Mouse (Mus musculus) left cerebral cortex, postnatal 4 days (tissue): ENCODE results near the gene Jade2. TPM values are rescaled to one million over a fixed set of nuclear protein-coding genes. Genes with fewer than 3 reads are reported as not detected.
"Not testable (repeated sequence)": the region's sequence is repeated elsewhere in the genome, so short reads cannot be mapped to it uniquely, and the experiment has no call there.

Experiments used
- DNase-seq: peaks from one replicate; pipeline ENCODE4 v3.0.0-alpha.2; 2022
- intact Hi-C: fragments of 180-260 bp; cut with DNase I; formaldehyde crosslinking; loops from one replicate; pipeline ENCODE4 v1.15.1; 2025
- total RNA-seq, 2 experiments: library from RNA; stranded (reverse); gene quantifications; 2 replicates each; pipeline ENCODE4 v1.2.3; 2021

Jade2 gene
- total RNA-seq, 2 experiments from 2014 or later = 2.5 to 3.0 TPM

DNA sequence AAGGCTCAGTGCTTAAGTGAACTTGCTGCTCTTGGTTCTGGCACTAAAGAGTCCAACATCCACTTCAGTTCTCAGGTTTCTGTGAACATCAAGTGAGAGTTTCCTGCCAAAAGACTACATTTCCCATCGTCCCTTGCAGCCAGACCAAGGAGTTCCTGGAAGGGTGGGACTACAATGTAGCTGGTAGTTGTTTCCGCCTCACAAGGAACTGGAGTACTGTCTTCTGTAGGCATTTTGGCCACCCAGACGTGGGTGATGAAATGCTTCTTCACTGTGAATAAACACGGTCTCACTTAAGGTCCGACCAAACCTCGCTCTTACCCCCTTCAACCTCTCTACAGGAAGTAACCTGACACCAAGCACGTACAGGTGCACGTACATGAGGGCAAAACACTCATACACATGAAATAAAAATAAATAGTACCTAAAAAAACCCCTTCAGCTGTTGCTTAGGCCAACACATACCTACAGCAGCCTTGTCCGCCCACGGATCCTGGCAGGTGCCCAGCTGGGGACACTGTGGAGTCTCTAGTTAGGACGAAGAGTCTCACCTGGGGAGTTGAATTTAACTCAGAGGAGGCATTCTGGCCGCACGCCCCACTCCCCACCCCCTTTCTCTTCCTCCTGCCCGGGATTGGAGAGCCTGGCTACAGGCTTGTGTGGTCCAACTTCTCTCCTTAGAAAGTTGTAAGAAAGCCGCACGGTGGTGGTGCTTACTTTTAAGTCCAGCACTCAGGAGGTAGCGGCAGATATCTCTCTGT is 52.1 kb downstream of the Jade2 start:
- intact Hi-C loops = no loop called here
- peak; percentile 54 for DNase-seq

DNA sequence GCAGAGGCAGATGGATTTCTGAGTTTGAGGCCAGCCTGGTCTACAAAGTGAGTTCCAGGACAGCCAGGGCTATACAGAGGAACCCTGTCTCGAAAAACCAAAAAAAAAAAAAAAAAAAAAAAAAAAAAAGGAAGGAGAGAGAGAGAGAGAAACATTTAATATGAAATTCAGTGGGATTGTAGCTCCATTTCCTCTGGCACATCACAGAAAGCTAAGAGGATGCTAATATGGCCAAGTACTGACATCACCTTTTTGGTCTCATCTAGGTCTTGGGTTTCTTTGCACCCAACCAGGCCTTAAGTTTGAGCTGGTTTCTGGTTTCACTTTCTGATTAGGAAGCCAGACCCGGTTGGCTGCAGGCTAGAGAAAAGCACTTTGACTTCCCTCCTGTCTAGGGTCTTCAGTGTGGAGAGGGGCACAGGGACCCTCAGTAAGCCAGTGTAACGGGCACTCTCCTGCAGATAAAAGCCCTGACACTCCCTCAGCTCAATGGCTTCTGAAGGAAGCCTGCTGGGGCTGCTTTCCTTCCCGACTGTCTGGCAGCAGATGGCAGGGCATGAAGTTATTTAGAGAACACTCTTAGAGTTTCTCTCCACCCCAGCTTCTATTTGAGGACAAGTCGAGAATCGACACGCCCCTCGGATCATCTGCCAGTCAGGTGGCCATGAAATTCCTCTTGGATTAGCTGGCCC is 56.7 kb downstream of the Jade2 start:
- intact Hi-C loops = no loop called here
- no peak for DNase-seq

DNA sequence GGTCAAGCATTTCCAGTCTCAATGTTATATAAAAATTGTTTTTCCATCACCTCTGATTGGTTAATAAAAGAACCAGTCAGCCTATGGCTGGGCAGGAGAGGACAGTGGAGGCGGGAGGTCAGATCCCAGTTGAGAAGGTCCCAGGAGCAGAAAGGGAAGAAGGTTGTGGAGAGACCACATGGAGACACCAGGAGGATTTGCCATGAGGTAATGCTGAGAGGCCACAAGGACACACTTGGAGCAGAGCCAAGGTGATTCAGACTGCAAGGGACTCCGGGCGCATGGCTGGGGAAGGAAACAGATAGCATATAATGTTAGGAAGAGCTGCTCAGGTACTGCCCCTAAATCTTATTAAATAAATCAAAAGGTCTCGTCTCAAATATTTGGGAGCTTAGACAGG is 61.2 kb downstream of the Jade2 start:
- intact Hi-C loops = no loop called here
- DNase-seq = no peak

DNA sequence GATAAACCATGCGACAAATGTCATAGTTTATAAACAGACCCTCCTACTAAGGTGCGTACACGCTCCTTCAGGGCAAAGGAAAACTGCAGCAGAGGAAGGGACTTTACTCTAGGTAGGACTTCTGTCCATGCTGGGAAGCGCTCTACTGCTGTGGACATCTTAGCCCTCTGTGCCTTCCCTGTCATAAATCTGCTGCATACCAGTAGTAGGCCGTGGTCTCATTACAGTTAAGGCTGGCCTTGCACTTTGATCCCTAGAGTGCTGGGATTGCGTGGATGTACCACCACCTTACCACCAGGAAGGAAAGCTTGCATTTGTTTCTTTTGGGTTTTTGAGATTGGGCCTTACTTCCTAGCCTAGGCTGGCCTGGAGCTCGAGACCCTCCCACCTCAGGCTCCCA is 66.8 kb downstream of the Jade2 start:
- no peak for DNase-seq
- intact Hi-C loops = no loop called here

DNA sequence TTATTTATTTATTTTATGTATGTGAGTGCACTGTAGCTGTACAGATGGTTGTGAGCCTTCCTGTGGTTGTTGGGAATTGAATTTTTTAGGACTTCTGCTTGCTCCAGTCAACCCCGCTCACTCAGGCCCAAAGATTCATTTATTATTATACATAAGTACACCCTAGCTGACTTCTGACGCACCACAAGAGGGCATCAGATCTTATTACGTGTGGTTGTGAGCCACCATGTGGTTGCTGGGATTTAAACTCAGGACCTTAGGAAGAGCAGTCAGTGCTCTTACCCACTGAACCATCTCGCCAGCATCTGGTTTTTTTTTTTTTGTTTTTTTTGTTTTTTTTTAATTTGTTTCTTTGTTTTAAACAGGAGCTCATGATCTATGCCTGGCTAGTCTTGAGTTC is 67.7 kb downstream of the Jade2 start:
- intact Hi-C loops, DNase-seq: not testable (repeated sequence)

DNA sequence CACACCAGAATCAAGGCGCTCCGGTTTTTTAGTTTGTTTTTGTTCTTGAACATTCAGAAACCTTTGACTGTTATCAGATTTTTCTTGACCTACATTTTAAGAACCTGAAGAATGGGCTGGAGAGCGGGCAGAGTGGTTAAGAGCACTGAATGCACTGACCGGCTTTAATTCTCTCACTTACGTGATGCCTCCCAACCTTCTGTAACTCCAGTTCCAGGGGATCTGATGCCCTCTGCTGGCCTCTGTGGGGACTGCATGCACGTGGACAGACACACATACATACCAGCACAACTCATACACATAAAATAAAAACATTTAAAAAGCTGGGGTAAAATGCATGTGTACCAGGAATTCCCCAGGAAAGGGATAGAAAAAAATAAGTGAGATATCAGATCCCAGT is 71.5 kb downstream of the Jade2 start:
- intact Hi-C loops = no loop called here
- peak; percentile 44 for DNase-seq

DNA sequence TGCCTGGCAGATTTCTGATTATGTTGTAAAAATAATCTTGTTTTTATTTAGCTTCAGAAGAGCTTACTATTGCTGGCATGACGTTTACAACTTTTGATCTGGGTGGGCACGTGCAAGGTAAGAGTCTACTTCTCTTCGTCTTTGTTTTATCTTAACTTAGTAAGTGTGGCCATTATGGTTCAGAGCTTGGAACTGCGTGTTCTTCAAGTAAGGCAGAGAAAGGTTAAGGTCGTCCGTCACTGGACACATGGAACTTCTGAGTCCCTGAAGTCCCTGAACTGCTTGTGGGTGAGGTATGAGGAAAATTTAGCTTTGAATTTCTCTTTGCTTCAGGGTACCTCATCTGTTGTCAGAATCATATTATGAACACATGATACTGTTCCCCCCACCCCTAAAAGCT is 74.7 kb downstream of the Jade2 start:
- no peak for DNase-seq
- intact Hi-C loops = no loop called here

DNA sequence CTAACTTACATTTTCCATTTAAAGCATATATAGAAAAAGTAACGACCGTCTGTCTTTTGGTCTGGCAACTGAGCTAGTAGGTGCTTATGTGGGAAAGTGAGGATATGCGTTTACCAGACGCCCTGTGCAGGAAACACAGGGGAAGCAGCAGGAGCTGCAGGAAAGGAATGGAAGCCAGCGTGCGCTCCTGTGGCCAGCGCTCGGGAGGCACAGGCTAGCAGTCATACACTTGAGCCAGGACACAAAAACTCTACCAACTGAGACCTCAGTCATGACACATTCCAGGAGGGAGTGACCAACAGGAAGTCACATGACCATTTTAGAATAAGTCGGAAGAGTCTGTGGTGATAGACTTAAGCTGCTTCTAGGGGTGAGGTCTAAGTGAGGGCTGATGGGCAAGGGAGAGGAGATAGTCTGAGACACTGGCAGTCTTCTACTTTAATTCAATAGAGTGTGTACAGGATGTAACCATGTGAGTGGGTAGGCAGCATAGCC is 76.6 kb downstream of the Jade2 start:
- intact Hi-C loops = no loop called here

DNA sequence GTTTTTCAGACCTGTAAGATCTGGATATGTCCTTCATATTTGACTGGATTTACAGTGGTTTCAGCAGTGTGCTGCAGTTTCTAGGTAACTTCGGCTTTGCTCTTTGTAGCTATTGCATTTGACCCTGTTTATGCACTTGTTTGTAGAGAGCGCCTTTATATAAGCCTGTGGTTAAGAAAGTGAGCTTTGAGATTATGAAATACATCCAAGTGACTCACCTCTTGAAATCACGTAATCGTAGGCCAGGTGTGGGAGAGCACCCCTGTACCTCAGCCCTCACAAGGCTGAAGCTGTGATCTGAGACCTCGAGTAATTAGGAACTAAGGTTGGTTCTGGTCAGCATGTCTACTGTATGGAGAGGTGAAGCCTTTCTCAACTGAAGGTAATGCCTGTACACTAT is 80.0 kb downstream of the Jade2 start:
- DNase-seq = no peak
- intact Hi-C loops = no loop called here

More for the DNA sequence above, 76.6 kb downstream of the Jade2 start:
- no peak for DNase-seq

DNA sequence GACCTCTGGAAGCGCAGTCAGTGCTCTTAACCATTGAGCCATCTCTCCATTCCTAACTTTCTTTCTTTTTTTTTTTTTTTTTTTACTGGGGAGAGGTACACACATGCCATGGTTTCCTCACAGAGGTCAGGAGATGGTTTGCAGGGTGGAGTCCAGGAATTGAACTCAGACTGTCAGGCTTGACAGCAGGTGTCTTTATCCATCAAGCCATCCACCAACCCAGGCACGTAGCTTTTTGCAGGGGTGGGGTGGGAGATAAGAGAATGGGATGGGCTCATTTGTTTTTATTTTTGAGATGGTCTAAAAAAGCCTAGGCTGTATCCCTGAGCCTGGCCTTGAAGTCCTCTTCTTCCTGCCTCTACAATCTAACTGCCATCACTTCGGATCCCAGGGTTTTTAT is 81.9 kb downstream of the Jade2 start:
- DNase-seq = no peak
- intact Hi-C loops = no loop called here

DNA sequence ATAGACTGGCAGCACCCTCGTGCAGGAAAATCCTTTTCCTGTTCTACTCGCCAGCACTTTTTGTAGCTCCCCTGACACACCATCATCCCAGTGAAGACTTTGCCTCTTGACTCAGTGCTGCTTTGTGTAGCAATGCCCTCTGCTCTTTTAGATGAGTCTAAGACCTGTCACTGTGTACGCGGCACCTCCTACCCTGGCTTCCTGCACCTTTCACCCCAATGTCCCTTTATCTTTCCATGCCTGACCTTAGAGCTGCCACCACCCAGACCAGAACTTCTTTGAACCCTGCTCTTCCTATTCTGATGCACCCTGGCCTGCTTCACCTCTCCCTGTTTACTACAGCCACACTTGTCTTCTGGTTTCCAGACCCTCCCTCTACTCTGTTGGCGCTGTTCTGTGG is 89.2 kb downstream of the Jade2 start:
- DNase-seq = no peak
- intact Hi-C loops = no loop called here

DNA sequence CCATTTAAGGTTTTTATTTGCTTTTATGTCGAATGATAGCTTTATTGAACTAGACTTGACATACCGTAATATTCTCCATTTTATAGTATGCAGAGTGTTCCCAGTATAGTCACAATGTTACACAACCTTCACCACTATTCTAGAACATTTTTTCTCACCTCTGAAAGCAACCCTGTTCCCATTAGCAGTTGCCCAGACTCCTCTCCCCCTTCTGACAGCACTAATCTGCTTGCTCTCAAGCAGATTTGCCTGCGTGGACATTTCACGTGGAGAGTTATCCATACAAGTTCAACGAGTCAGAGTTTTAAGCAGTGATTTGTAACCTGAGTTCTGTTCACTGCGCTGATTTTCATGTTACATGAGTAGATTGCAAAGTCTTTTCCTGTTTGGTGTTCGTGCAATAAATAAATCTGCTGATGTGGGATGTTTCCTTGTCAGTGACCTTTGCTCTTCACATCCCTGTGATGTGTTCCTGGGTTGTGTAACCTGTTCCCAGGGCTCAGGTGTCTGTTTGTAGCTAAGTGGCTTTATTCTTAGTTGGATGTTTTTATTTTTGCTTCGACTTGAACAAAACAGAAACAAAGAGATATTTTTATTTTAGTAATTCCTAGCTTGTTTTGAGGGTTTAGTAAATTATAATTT is 89.8 kb downstream of the Jade2 start:
- intact Hi-C loops = no loop called here

DNA sequence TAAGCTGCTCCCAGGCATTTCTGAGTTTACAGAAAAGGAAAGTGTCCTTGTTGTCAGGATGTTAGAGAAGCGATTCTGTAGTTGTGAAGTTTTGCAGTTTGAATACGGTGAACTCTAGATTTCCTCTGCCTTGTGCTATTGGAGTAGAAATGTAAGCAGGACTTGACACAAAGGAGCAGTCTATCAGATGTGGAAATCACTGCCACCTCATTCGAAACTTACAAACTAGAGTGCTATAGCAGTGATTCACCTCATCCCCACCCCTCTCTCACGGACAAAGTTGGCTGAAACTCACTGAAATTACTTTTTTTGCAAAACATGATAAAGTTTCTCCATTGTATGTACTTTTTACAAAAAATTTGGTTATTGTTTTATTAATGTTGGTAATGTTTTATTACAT is 92.6 kb downstream of the Jade2 start:
- DNase-seq = no peak
- intact Hi-C loops = no loop called here

More for the DNA sequence above, 89.8 kb downstream of the Jade2 start:
- DNase-seq = no peak

DNA sequence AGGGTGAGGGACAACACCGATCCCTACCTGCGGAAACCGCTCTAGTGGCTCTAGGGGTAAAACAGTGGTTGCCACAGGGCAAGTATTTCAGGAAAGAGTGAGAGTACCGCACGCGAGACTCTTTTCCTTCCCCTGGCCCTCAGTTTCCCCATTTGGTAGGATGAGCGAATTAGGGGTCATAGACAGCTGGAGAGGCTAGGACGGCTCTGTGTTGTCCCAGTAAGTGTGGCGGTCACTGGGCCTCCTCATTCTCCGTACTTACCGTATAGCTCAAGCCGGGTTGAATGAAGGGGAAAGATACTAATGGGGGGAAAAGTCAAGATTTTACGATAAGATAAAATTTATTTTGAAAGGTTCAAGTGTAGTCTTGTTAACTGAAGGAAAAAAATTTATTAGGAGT is 93.5 kb downstream of the Jade2 start:
- no peak for DNase-seq
- intact Hi-C loops = no loop called here

Other genes with a start within 250 kb of the Jade2 start
- 10 to 100 TPM; 60.2 to 60.4 TPM for gene Nhp2, start 237.9 kb downstream of the Jade2 start, total RNA-seq
- 10 to 100 TPM; 41.4 to 47.5 TPM for gene Rmnd5b, start 221.8 kb downstream of the Jade2 start, total RNA-seq
- gene N4bp3, start 206.8 kb downstream of the Jade2 start, total RNA-seq = 10 to 100 TPM; 15.1 to 16.0 TPM
- gene D930048N14Rik, start 206.7 kb downstream of the Jade2 start, total RNA-seq = 1 to 10 TPM; 1.1 to 1.2 TPM
- gene 0610009B22Rik, start 168.8 kb downstream of the Jade2 start, total RNA-seq = 10 to 100 TPM; 25.8 to 27.1 TPM
- 10 to 100 TPM; 28.6 to 32.2 TPM for gene Sec24a, start 94.0 kb downstream of the Jade2 start, total RNA-seq
- 10 to 100 TPM; 74.6 to 84.8 TPM for gene Sar1b, start 94.0 kb downstream of the Jade2 start, total RNA-seq
- 10 to 100 TPM; 52.8 to 53.3 TPM for gene Cdkn2aipnl, start 110.0 kb upstream of the Jade2 start, total RNA-seq
- gene Ube2b, start 143.1 kb upstream of the Jade2 start, total RNA-seq = 100 to 1,000 TPM; 122 to 133 TPM
- gene Cdkl3, start 146.6 kb upstream of the Jade2 start, total RNA-seq = 10 to 100 TPM; 32.4 to 32.6 TPM
- gene Ppp2ca, start 241.0 kb upstream of the Jade2 start, total RNA-seq = 100 to 1,000 TPM; 132 to 134 TPM